Mouse (Mus musculus): Measurements from ENCODE around the gene Mthfsl.
"Not testable (repeated sequence)": the region's sequence is repeated elsewhere in the genome, so short reads cannot be mapped to it uniquely, and the experiment has no call there.

DNA sequence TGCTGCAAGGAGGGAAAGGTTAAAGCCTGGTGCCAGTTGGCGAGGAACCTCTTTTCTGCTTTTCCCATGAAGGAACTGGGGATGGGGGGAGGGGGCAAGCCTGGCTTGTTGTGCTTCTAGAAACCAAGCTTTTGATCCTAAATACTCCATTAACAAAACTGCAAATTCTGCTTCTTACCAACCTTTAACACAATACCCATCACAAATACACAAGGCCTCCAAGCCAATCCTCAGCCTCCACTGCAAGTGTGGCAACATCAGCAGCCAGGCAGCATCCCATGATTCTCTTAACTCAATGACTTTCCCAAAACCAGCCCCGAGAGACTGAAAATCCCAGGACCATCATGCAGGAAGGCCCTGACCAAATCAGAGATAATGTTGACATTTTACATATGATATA lies 9.7 kb downstream of the Mthfsl start:
- not testable (repeated sequence) for TF ChIP-seq CTCF (IDR thresholded peaks at IDR 0.05); EP300 (IDR thresholded peaks at IDR 0.05; ENCODE audit: insufficient read depth, low read depth, low read length)
